In genomic region chr11:72481313-72481712, GRCm38 (mm10) we compare ENCODE assay signal across 22 mouse cellular contexts. TPM values are rescaled to one million over a fixed set of nuclear protein-coding genes. Genes with fewer than 3 reads are reported as not detected.
DNase-seq lines count a peak whose midpoint lies in the region; ATAC-seq and TF ChIP-seq lines count a peak whose summit lies in the region.
"Had no signal": no experiment of that assay in that cellular context is flagged by ENCODE, and none has a peak within 500 bp of the region (broad histone marks: within the 10 kb centered on the region; RNA-seq: fewer than 3 reads in every experiment).

No protein-coding gene starts in this region.

- no peak for DNase-seq in heart, postnatal 4 days
- DNase-seq in liver, postnatal 0 days: no peak
- no peak for DNase-seq in embryonic facial prominence, embryonic 14.5 days (ENCODE audit: low spot score)
- DNase-seq in c-Kit-positive CD71-positive TER-119-positive erythroid progenitor cells, embryonic 14.5 days (ENCODE audit: low spot score): no peak
- DNase-seq: adrenal gland, postnatal 10 days; cerebellum, adult 9-11 months; kidney, adult 9 months; kidney, postnatal 25 days; midbrain, embryonic 14.5 days; spleen, adult 18-20 months; thymus, adult 18-20 months; thymus, postnatal 4 days had no signal

- TF ChIP-seq EP300 in liver, postnatal 0 days (IDR thresholded peaks at IDR 0.05; ENCODE audit: low read depth): no peak

- H3K4me3 ChIP-seq in heart, embryonic 11.5 days (ENCODE audit: low read depth, low read length): no peak overlapping the region
- H3K4me3 ChIP-seq in liver, embryonic 12.5 days: no peak overlapping the region
- no peak overlapping the region for H3K4me3 ChIP-seq in liver, postnatal 0 days (ENCODE audit: low read depth, low read length)
- no peak overlapping the region for H3K4me3 ChIP-seq in embryonic facial prominence, embryonic 14.5 days (ENCODE audit: low read depth, low read length)
- no peak overlapping the region for H3K4me3 ChIP-seq in liver, embryonic 15.5 days (replicated peaks)
- H3K4me3 ChIP-seq: forebrain, embryonic 12.5 days; hindbrain, embryonic 15.5 days; intestine, embryonic 15.5 days; neural tube, embryonic 15.5 days had no signal

- no peak for TF ChIP-seq CTCF in liver, postnatal 0 days (IDR thresholded peaks at IDR 0.05; ENCODE audit: low read depth)

- H3K4me1 ChIP-seq in heart, embryonic 11.5 days (ENCODE audit: control insufficient read depth, insufficient read depth, low read length): peaks cover 39% of the 10 kb centered on the region
- peaks cover 99% of the 10 kb centered on the region for H3K4me1 ChIP-seq in liver, embryonic 12.5 days
- peaks cover 28% of the 10 kb centered on the region for H3K4me1 ChIP-seq in liver, postnatal 0 days (ENCODE audit: insufficient read depth)
- peaks cover 11% of the 10 kb centered on the region for H3K4me1 ChIP-seq in embryonic facial prominence, embryonic 14.5 days (ENCODE audit: control insufficient read depth, insufficient read depth, low read length)
- peaks cover 93% of the 10 kb centered on the region for H3K4me1 ChIP-seq in liver, embryonic 15.5 days (replicated peaks)

- peak overlapping the region; percentile 37 for H3K4me2 ChIP-seq in heart, embryonic 11.5 days
- H3K4me2 ChIP-seq in liver, embryonic 12.5 days: peak overlapping the region; percentile 43
- H3K4me2 ChIP-seq in liver, postnatal 0 days (ENCODE audit: low read depth, low read length): no peak overlapping the region
- no peak overlapping the region for H3K4me2 ChIP-seq in embryonic facial prominence, embryonic 14.5 days (ENCODE audit: low read depth, low read length)
- H3K4me2 ChIP-seq in liver, embryonic 15.5 days: peak overlapping the region; percentile 45
- H3K4me2 ChIP-seq: forebrain, embryonic 12.5 days; hindbrain, embryonic 15.5 days; intestine, embryonic 15.5 days; neural tube, embryonic 15.5 days had no signal

- ATAC-seq in heart, embryonic 11.5 days (replicated peaks; ENCODE audit: insufficient number of reproducible peaks, low FRiP score, low TSS enrichment): no peak
- no peak for ATAC-seq in liver, embryonic 12.5 days
- no peak for ATAC-seq in liver, postnatal 0 days
- peak; percentile 20; the same call in 1 of the 2 replicates for ATAC-seq in embryonic facial prominence, embryonic 14.5 days (ENCODE audit: low read depth)
- ATAC-seq in liver, embryonic 15.5 days (ENCODE audit: insufficient read depth): no peak
- ATAC-seq: intestine, embryonic 15.5 days; Patski had no signal

- H3K9me3 ChIP-seq in heart, embryonic 11.5 days (replicated peaks; ENCODE audit: control insufficient read depth, low read length): no peaks in the 10 kb centered on the region
- H3K9me3 ChIP-seq in liver, embryonic 12.5 days (replicated peaks): no peaks in the 10 kb centered on the region
- no peaks in the 10 kb centered on the region for H3K9me3 ChIP-seq in liver, postnatal 0 days (ENCODE audit: low read length)
- H3K9me3 ChIP-seq in embryonic facial prominence, embryonic 14.5 days (ENCODE audit: control insufficient read depth, low read length): no peaks in the 10 kb centered on the region
- no peaks in the 10 kb centered on the region for H3K9me3 ChIP-seq in liver, embryonic 15.5 days (replicated peaks)
- H3K9me3 ChIP-seq: forebrain, embryonic 12.5 days; hindbrain, embryonic 15.5 days; intestine, embryonic 15.5 days; neural tube, embryonic 15.5 days had no signal

- H3K36me3 ChIP-seq in heart, embryonic 11.5 days (ENCODE audit: control insufficient read depth, insufficient read depth, low read length): no peaks in the 10 kb centered on the region
- H3K36me3 ChIP-seq in liver, embryonic 12.5 days: no peaks in the 10 kb centered on the region
- no peaks in the 10 kb centered on the region for H3K36me3 ChIP-seq in liver, postnatal 0 days (replicated peaks; ENCODE audit: insufficient read depth, low read length)
- H3K36me3 ChIP-seq in embryonic facial prominence, embryonic 14.5 days (ENCODE audit: control insufficient read depth, insufficient read depth, low read length): no peaks in the 10 kb centered on the region
- no peaks in the 10 kb centered on the region for H3K36me3 ChIP-seq in liver, embryonic 15.5 days (replicated peaks)
- H3K36me3 ChIP-seq: forebrain, embryonic 12.5 days; hindbrain, embryonic 15.5 days; intestine, embryonic 15.5 days; neural tube, embryonic 15.5 days had no signal

- H3K27me3 ChIP-seq in heart, embryonic 11.5 days (ENCODE audit: control insufficient read depth, insufficient read depth, low read length): peaks cover 2% of the 10 kb centered on the region; the same call in 1 of the 2 replicates
- no peaks in the 10 kb centered on the region for H3K27me3 ChIP-seq in liver, embryonic 12.5 days (replicated peaks)
- H3K27me3 ChIP-seq in liver, postnatal 0 days (ENCODE audit: insufficient read depth, low read length): no peaks in the 10 kb centered on the region
- no peaks in the 10 kb centered on the region for H3K27me3 ChIP-seq in embryonic facial prominence, embryonic 14.5 days (replicated peaks; ENCODE audit: control insufficient read depth, insufficient read depth, low read length)
- H3K27me3 ChIP-seq in liver, embryonic 15.5 days: no peaks in the 10 kb centered on the region
- H3K27me3 ChIP-seq: hindbrain, embryonic 15.5 days; intestine, embryonic 15.5 days; neural tube, embryonic 15.5 days; Patski had no signal

- peak overlapping the region; percentile 86 for H3K27ac ChIP-seq in heart, embryonic 11.5 days (ENCODE audit: low read depth, low read length)
- H3K27ac ChIP-seq in liver, embryonic 12.5 days: peak overlapping the region; percentile 78
- H3K27ac ChIP-seq in liver, postnatal 0 days (ENCODE audit: low read depth): no peak overlapping the region
- H3K27ac ChIP-seq in embryonic facial prominence, embryonic 14.5 days (replicated peaks; ENCODE audit: low read depth, low read length): no peak overlapping the region
- peak overlapping the region; percentile 71 for H3K27ac ChIP-seq in liver, embryonic 15.5 days (replicated peaks)
- H3K27ac ChIP-seq: forebrain, embryonic 12.5 days; hindbrain, embryonic 15.5 days; intestine, embryonic 15.5 days; macrophage; neural tube, embryonic 15.5 days had no signal

- WGBS in heart, embryonic 11.5 days (ENCODE audit: insufficient replicate concordance): 72% methylated on average over 5 of the region's 5 CpGs
- WGBS in liver, embryonic 12.5 days (ENCODE audit: insufficient replicate concordance): 30% methylated on average over 5 of the region's 5 CpGs
- WGBS in liver, postnatal 0 days (ENCODE audit: insufficient replicate concordance): 55% methylated on average over 5 of the region's 5 CpGs
- WGBS in embryonic facial prominence, embryonic 14.5 days: 72% methylated on average over 5 of the region's 5 CpGs
- 44% methylated on average over 5 of the region's 5 CpGs for WGBS in liver, embryonic 15.5 days (ENCODE audit: insufficient replicate concordance)

- 0 out of 2 replicates have a peak overlapping the region, but pooled peaks have one; percentile 10 for H3K9ac ChIP-seq in heart, embryonic 11.5 days (ENCODE audit: low read depth, low read length)
- 0 out of 2 replicates have a peak overlapping the region, but pooled peaks have one; percentile 9 for H3K9ac ChIP-seq in liver, embryonic 12.5 days
- H3K9ac ChIP-seq in liver, postnatal 0 days (replicated peaks): no peak overlapping the region
- H3K9ac ChIP-seq in embryonic facial prominence, embryonic 14.5 days (ENCODE audit: low read depth, low read length): no peak overlapping the region
- no peak overlapping the region for H3K9ac ChIP-seq in liver, embryonic 15.5 days
- H3K9ac ChIP-seq: forebrain, embryonic 12.5 days; hindbrain, embryonic 15.5 days; intestine, embryonic 15.5 days; neural tube, embryonic 15.5 days had no signal

RNA-seq across cellular contexts. Expression of gene Spns2, which starts 8.4 kb away (rescaled TPM):
- 4.0 and 4.6 TPM in 2 replicates for polyA plus RNA-seq in heart, embryonic 11.5 days (2014; fragmentation: Nextera tagmentation; extraction: Ambion mirVana)
- total RNA-seq in heart, postnatal 4 days (2021): 10 to 100 TPM; 17.0 to 18.0 TPM
- polyA plus RNA-seq in liver, embryonic 12.5 days (2016; fragmentation: Nextera tagmentation; extraction: Ambion mirVana): 11.1 and 11.7 TPM in 2 replicates
- polyA plus RNA-seq in liver, postnatal 0 days (2015; fragmentation: Nextera tagmentation; extraction: Ambion mirVana): 4.1 and 4.9 TPM in 2 replicates
- 6.0 and 9.5 TPM in 2 replicates for polyA plus RNA-seq in embryonic facial prominence, embryonic 14.5 days (2014; fragmentation: Nextera tagmentation; extraction: Ambion mirVana)
- polyA plus RNA-seq in liver, embryonic 15.5 days (2015; fragmentation: Nextera tagmentation; extraction: Ambion mirVana): 4.1 and 5.3 TPM in 2 replicates
- polyA plus RNA-seq: macrophage had no signal

RNA-seq across cellular contexts. Expression of gene Mybbp1a, which starts 40.2 kb away (rescaled TPM):
- 93.8 and 101 TPM in 2 replicates for polyA plus RNA-seq in heart, embryonic 11.5 days (2014; fragmentation: Nextera tagmentation; extraction: Ambion mirVana)
- 10 to 100 TPM; 55.6 to 55.9 TPM for total RNA-seq in heart, postnatal 4 days (2021)
- 174 and 192 TPM in 2 replicates for polyA plus RNA-seq in liver, embryonic 12.5 days (2016; fragmentation: Nextera tagmentation; extraction: Ambion mirVana)
- polyA plus RNA-seq in liver, postnatal 0 days (2015; fragmentation: Nextera tagmentation; extraction: Ambion mirVana): 40.2 and 44.5 TPM in 2 replicates
- polyA plus RNA-seq in embryonic facial prominence, embryonic 14.5 days (2014; fragmentation: Nextera tagmentation; extraction: Ambion mirVana): 114 and 123 TPM in 2 replicates
- polyA plus RNA-seq in liver, embryonic 15.5 days (2015; fragmentation: Nextera tagmentation; extraction: Ambion mirVana): 66.0 and 70.7 TPM in 2 replicates

RNA-seq across cellular contexts. Expression of gene Ggt6, which starts 46.0 kb away (rescaled TPM):
- polyA plus RNA-seq in heart, embryonic 11.5 days (2014; fragmentation: Nextera tagmentation; extraction: Ambion mirVana): not detected in 2 replicates
- not detected for total RNA-seq in heart, postnatal 4 days (2021)
- polyA plus RNA-seq in liver, embryonic 12.5 days (2016; fragmentation: Nextera tagmentation; extraction: Ambion mirVana): 0.12 TPM in 1 of 2 replicates, not detected in the other
- polyA plus RNA-seq in liver, postnatal 0 days (2015; fragmentation: Nextera tagmentation; extraction: Ambion mirVana): 0.79 and 1.2 TPM in 2 replicates
- polyA plus RNA-seq in embryonic facial prominence, embryonic 14.5 days (2014; fragmentation: Nextera tagmentation; extraction: Ambion mirVana): 1.8 and 2.5 TPM in 2 replicates
- 0.32 and 0.36 TPM in 2 replicates for polyA plus RNA-seq in liver, embryonic 15.5 days (2015; fragmentation: Nextera tagmentation; extraction: Ambion mirVana)
- polyA plus RNA-seq: forebrain, embryonic 12.5 days; hindbrain, embryonic 15.5 days; lung, embryonic 16.5 days; macrophage; midbrain, embryonic 14.5 days; neural tube, embryonic 15.5 days had no signal

Comparison
In these comparisons a context has a peak if more than half of its experiments do, and no peak if none do; other contexts are left out.
1. H3K27ac ChIP-seq: peak in heart, embryonic 11.5 days (single experiment), liver, embryonic 12.5 days (single experiment) and liver, embryonic 15.5 days (single experiment); none in liver, postnatal 0 days (single experiment) and embryonic facial prominence, embryonic 14.5 days (single experiment).
2. H3K4me2 ChIP-seq: peak in heart, embryonic 11.5 days (single experiment), liver, embryonic 12.5 days (single experiment) and liver, embryonic 15.5 days (single experiment); none in liver, postnatal 0 days (single experiment) and embryonic facial prominence, embryonic 14.5 days (single experiment).
3. H3K9ac ChIP-seq: peak in heart, embryonic 11.5 days (single experiment) and liver, embryonic 12.5 days (single experiment); none in liver, postnatal 0 days (single experiment), embryonic facial prominence, embryonic 14.5 days (single experiment) and liver, embryonic 15.5 days (single experiment).